Mouse (Mus musculus) left cerebral cortex, adult 8-10 months (tissue): Measurements from ENCODE around the gene Tmem231. TPM values are rescaled to one million over a fixed set of nuclear protein-coding genes. Genes with fewer than 3 reads are reported as not detected.

Experiments
- DNase-seq, 2 experiments: peaks; one replicate each; pipeline ENCODE4 v3.0.0; 2022; ENCODE audit warnings: low spot score in 2 of 2
- total RNA-seq, 4 experiments: library from RNA; stranded (reverse); gene quantifications; 2 replicates each; pipeline ENCODE4 v1.2.4; 2022

Gene Tmem231
- total RNA-seq, 4 experiments from 2014 or later = 11.6 to 13.2 (median 12.5) TPM

GRCm38 (mm10) chr8:111865130-111865852 is 68.4 kb downstream of the Tmem231 start:
- DNase-seq = no peak

GRCm38 (mm10) chr8:111864648-111865047 is 69.0 kb downstream of the Tmem231 start:
- no peak for DNase-seq

GRCm38 (mm10) chr8:111863280-111863679 is 70.4 kb downstream of the Tmem231 start:
- DNase-seq = no peak

Other genes starting within 250 kb of the Tmem231 start
- not detected for gene Ctrb1, start 242.9 kb downstream of the Tmem231 start, total RNA-seq
- gene Bcar1, start 190.1 kb downstream of the Tmem231 start, total RNA-seq = 10 to 100 TPM; 49.4 to 54.6 (median 53.5) TPM
- 10 to 100 TPM; 67.7 to 86.2 (median 79.4) TPM for gene Cfdp1, start 79.6 kb downstream of the Tmem231 start, total RNA-seq
- 1 to 10 TPM; 3.4 to 4.1 (median 3.6) TPM for gene Tmem170, start 57.1 kb downstream of the Tmem231 start, total RNA-seq
- gene Chst5, start 23.4 kb downstream of the Tmem231 start, total RNA-seq = under 1 TPM; 0.30 to 0.80 (median 0.53) TPM
- gene Gabarapl2, start 6.8 kb upstream of the Tmem231 start, total RNA-seq = 100 to 1,000 TPM; 211 to 236 (median 227) TPM
- 1 to 10 TPM; 5.3 to 8.0 (median 5.9) TPM for gene Adat1, start 58.4 kb upstream of the Tmem231 start, total RNA-seq
- gene Kars, start 77.4 kb upstream of the Tmem231 start, total RNA-seq = 10 to 100 TPM; 80.3 to 90.3 (median 84.7) TPM
- gene Terf2ip, start 77.5 kb upstream of the Tmem231 start, total RNA-seq = 10 to 100 TPM; 38.9 to 42.5 (median 40.4) TPM
- gene Gm6793, start 81.2 kb upstream of the Tmem231 start, total RNA-seq = under 1 TPM in 1 of 4 experiments, not detected in 3; 0.30 TPM